Mouse (Mus musculus): ENCODE measurements around the gene Ppp1r35.
"Not testable (repeated sequence)": the region's sequence is repeated elsewhere in the genome, so short reads cannot be mapped to it uniquely, and the experiment has no call there.

Gene Ppp1r35

GRCm38 (mm10) chr5:137778635-137779034, at the start of gene Ppp1r35:
TSS of gene Ppp1r35 (plus strand) at chr5:137778849.
- DNase-seq (ENCODE audit: low spot score) = peak; percentile 98

- no peak for DNase-seq (ENCODE audit: low spot score)
Observed at GRCm38 (mm10) chr5:137733638-137734288, 44.9 kb upstream of the Ppp1r35 start.

DNA sequence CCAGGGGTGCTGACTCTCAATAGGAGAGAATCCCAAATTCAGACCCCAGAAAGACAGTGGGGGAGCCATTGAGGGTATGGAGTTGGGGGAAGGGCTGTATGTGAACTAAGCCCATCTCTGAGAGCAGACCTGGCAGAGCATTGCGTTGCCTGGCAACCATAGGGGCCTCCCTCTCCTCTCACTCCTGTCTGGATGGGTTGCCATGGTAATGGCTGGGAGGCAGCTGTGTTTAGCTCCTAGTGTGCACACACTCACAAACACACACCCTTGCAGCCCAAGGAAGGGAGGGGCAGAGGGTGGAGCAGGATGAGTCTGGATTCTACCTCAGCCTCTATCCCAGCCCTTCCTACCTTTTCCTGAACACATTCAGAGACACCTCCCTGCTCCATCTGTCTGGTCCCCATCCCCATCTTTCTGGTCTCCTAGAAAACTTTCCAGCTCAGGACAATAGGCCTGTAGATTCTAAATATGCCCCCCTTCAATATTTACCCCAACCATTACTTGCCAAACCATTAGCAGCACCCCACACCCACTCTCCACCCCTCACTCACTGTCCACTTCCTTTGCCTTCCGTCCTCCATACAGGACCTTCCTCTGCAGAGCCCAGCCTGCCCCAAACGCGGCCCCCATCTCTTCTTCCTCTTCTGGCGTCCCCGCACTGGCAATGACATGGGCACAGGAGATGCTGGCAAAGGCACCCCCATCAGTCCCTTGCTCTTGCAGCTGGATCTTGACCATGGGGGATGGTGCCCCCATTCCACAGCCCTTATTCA, 44.2 kb upstream of the Ppp1r35 start:
- DNase-seq (ENCODE audit: low spot score) = no peak

DNA sequence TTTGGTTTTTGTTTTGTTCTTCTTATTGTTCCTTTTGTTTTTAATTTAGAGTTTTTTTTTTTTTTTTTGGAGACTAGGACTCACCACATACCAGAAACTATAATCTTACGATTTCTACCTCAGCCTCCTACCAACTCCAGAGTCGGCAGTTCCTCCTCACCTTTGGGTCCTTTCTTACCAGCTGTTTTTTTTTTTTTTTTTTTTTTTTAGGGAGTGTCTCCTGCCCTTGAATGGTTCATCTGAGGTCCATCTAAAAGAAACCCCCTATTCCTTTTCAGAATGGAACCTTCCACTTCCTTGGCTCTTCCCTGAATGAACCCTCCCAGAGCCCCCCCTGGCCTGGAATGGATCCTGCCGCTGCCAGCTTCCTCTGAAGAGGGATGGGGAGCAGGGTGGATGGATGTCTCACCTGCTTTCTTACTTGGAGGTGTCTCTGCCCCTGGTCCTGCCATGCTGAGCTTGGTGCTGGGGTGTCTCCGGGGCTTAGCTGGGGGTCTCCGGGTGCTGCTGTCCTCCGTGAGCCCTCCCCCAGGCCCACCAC, 41.2 kb upstream of the Ppp1r35 start:
- no peak for DNase-seq (ENCODE audit: low spot score)

- DNase-seq (ENCODE audit: low spot score) = peak; percentile 57
Observed at GRCm38 (mm10) chr5:137738516-137738915, 40.1 kb upstream of the Ppp1r35 start.

DNA sequence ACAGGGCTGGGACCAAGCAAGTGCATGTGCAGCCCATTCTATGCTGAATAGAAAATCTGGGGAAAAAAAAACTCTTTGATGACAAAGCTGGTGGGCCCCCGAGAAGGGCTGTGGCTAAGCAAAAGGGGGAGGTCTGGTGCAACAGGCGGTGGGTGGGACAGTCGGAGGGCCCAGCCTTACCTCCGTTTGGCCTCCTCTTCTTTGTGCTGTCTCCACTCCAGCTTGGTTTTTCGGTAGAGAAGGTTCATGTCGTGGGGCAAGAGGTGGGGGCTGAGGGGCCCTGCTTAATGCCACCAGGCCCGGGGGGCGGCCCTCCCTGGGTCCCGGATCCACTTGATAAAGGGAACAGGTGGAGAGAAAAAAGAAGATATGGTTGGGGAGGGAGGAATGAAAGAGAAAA, 39.2 kb upstream of the Ppp1r35 start:
- DNase-seq (ENCODE audit: low spot score) = no peak

DNA sequence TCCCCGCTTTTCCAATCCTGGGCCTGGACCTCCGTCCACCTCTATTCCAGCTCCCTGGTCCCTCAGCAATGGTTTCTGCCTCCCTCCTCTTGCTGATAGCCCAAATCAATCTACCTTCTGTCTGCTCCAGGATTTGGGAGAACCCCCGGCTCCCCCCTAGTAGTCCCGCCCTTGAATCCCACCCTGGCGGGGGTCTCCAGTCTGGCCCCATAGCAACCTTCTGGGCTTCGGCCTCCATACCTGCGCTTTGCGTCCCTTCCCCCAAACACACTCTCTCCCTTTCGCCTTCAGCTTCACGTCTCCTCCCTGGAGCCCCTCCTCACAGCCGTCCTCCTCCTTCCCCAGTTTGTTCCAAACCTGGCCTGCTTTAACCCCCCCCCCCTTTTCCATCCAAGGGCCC, 38.1 kb upstream of the Ppp1r35 start:
- DNase-seq (ENCODE audit: low spot score) = no peak

DNA sequence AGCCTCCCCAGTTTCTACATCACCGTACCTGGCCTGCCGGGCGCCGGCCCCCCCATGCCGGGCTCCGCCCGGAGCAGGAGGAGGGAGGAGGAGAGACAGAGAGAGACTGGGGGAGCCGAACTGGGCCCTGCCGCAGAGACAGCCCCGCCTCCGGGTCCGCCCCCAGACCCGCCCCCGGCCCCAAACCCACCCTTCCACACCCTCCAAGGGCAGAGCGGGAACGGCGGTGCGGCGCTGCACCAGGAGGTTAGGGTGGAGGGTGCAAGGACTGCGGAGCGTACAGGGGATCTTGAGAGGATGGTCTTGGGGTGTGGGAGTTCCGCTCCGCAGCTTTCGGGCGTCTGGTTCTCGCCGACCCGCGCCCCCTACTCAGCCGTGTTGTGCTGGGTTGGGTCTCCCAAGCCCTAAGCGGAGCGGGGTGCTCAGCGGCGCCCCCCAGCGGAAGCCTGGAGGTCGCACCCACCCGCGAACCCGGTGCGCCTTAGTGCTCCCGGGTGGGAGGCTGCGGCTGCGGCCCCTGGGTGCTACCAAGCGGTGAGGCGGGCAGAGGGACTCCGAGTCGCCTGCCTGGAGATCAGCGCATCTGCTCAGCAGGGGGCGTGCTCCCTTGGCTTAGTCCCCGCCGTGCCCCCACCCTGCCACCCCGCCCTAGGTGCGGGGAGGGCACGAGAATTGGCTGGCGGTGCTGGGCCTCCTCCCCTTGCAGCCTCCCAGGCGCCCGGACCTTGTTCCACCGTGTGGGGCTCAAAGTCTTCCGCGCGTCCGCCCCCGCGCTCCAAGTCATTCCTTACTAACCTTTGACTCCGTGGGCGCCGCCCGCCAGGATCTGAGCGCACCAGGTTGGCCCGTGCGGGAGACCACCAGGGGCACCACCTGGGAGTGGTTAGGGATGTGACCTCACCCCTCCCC, 37.4 kb upstream of the Ppp1r35 start, which contains the start of gene Nyap1:
Gene Nyap1, minus strand, starts transcription at position 585 of the 909 bp plus-strand sequence.
- DNase-seq (ENCODE audit: low spot score) = peak; percentile 32

DNA sequence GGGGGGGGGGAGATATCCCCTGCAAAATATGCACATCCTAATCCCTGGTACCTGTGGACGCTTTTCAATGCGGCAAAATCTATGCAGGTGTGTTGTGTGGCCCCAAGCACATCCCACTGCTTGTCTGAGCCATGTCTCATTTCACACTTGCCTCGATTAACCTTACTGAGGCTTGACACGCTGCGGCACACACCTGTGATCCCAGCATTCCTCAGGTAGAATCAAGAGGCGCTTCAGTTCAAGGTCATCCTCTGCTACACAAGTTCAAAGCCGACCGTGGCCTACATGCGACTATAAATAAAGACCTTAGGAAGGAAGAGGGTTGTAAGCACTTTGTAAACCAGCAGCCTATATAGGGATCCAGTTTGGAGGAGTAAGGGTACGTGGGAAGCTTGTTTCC, 36.6 kb upstream of the Ppp1r35 start:
- DNase-seq (ENCODE audit: low spot score) = no peak

DNA sequence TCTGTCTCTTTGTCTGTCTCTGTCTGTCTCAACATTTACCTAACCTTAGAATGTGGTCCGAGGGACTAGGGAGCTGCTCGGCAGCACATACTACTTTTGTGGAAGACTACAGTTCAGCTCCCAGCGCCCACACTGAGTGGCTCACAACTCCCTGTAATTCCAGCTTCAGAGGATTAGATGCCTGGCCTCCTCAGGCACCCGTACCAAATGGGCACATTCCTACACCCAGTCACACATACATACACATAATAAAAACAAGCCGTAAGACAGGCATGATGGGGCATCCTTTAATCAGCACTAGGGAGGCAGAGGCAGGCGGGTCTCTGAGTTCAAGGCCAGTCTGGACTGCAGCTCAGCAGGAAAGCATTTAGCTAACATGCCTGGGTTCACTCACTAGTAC, 35.8 kb upstream of the Ppp1r35 start:
- no peak for DNase-seq (ENCODE audit: low spot score)

- DNase-seq (ENCODE audit: low spot score) = no peak
Observed at GRCm38 (mm10) chr5:137744197-137744596, 34.5 kb upstream of the Ppp1r35 start.

GRCm38 (mm10) chr5:137745214-137746171, 33.2 kb upstream of the Ppp1r35 start, which contains the start of gene Tsc22d4:
TSS of gene Tsc22d4 (plus strand) at chr5:137745730.
- DNase-seq (ENCODE audit: low spot score) = peak; percentile 94

DNA sequence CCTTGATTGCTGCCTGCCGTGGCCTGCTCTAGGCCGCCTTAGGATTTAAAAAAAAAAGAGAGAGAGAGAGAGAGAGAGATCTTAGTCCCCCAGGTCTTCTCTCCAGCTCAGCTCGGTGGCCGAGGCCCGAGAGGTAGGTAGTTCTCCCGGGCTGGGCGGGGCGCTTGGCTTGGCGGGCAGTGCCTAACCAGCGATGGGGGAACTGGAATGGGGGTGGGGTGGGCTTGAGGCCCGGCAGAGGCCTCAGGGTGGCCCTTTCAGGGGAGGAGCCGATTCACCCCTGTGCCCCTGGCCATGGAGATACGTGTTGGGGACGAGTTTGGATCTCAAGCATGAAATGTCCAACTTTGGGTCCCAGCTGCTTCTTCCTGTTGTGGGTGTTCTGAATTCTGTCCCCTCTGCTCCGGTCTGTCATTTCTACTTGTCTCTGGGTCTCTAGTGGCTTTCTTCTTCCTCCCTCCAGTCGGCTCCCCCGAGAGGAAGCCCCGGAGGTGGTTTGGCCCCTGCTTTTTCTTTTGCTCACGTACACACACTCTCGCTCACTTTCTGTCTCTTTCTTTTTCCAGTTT, 32.3 kb upstream of the Ppp1r35 start:
- peak; percentile 65 for DNase-seq (ENCODE audit: low spot score)

DNA sequence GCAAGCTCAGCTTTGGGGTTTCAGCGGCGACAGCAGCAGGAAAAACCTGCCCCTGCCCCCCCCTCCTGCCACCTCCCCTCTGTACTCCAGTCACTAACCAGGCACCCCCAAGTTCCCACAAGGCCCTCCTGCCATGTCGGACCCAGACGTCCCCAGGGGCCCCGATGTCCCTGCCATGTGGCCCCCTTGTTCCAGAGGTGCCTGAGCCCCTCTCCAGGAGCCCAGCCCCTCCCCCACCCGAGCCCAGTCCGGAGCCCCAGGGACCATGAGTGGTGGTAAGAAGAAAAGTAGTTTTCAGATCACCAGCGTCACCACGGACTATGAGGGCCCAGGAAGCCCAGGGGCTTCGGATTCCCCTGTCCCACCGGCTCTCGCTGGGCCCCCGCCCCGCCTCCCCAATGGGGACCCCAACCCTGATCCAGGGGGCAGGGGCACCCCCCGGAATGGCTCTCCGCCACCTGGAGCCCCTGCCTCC, 31.8 kb upstream of the Ppp1r35 start:
- no peak for DNase-seq (ENCODE audit: low spot score)

- peak; percentile 35 for DNase-seq (ENCODE audit: low spot score)
Observed at GRCm38 (mm10) chr5:137747326-137747961, 31.2 kb upstream of the Ppp1r35 start.

- no peak for DNase-seq (ENCODE audit: low spot score)
Observed at GRCm38 (mm10) chr5:137748130-137748770, 30.4 kb upstream of the Ppp1r35 start.

GRCm38 (mm10) chr5:137749196-137749836, 29.3 kb upstream of the Ppp1r35 start:
- no peak for DNase-seq (ENCODE audit: low spot score)

GRCm38 (mm10) chr5:137750212-137750611, 28.4 kb upstream of the Ppp1r35 start:
- DNase-seq (ENCODE audit: low spot score) = not testable (repeated sequence)
